Mouse (Mus musculus) kidney, adult 9 months (tissue): ENCODE measurements around the gene Mrpl35.

Experiments
- DNase-seq: peaks from one replicate; pipeline ENCODE4 v3.0.0; 2022

Mrpl35 gene

DNA sequence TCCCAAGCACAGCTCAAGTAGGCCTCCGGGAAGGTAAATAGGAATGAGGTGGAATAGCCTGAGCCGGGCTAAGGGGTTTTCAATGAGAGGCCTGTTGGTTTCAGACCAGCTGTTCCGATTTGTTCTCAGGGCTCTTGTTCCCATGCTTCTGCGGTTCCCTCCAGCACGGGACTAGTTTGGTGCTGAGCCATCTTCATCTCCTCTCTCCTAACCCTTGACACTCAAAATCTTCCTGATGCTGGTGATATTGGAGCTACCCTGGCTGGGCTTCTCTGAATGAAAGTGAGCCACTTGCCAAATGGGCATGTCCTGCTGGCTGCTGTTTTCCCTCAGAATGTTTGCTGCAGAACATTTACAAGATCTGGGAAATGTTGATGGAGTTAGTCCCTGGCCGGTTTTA is 35.0 kb downstream of the Mrpl35 start:
- no peak for DNase-seq

DNA sequence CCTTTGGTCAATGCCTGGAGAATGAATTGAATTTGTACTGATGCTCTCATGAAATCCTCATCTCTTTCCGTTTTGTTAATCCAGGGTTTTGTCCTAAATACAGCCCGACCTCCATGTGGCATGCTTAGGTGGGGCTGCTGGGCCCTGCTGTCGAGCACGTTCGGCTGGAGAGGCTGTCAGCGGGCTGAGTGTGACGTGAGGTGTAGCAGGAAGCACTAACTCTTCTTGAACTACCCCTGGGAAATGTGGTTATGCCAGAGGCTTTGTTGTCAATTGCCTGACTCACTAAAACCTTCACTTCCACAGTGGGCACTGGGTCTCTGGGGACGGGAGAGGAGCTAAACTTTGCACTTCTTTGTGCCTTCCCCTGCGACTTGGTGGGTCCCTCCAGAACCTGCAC is 38.4 kb downstream of the Mrpl35 start:
- no peak for DNase-seq

DNA sequence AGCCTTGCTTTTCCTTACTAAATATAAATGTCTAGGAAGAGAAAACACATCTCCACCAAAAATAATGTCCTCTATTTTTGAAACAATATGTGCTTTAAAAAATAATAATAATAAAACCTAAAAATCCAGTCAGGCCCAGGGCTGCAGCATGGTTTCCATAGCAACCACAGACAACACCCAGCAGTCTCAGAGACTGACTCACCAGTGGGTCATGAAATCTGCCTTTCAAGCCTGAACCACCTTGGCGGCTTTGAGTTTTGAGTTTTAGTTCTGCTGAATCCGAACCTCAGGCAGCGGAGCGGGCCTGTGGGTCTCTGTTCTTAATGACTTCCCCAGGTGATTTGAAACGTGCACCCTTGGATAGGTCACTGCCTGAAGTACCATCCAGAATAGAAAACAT is 43.6 kb downstream of the Mrpl35 start:
- DNase-seq, result no peak

DNA sequence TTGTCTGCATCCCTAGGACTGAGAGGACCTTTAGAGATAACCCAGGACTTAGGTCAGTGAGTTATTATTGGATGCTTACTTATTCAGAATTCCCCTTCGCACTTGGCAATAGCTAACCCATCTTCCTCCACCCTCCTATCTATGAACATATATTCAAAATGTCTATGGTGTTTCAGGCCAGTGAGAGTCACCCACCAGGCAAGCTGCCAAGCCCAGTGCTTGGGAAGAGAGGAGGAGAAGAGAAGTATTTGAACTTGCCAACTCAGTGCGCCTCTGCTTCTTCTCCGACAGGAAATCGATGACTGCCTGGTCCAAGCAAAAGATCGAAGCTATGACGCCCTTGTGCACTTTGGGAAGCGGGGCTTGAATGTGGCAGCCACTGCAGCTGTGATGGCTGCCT is 46.3 kb downstream of the Mrpl35 start:
- DNase-seq, result no peak

DNA sequence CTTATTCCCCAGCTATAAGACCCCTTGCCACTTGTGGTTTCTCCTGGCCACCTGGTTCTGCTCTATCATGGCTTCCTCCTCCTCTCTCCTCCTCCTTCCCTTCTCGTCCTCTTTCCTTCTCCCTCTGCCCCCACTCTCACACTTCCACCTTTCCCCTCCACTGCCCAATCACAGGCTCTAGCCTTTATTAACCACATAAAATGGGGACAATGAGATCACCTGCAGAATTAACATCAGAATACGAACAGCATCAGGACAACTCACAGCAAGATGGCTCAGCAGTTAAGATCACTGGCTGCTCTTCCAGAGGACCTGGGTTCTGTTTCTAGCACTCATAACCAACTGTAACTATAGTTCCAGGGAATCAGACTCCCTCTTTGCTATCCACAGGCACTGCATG is 46.9 kb downstream of the Mrpl35 start:
- no peak for DNase-seq

DNA sequence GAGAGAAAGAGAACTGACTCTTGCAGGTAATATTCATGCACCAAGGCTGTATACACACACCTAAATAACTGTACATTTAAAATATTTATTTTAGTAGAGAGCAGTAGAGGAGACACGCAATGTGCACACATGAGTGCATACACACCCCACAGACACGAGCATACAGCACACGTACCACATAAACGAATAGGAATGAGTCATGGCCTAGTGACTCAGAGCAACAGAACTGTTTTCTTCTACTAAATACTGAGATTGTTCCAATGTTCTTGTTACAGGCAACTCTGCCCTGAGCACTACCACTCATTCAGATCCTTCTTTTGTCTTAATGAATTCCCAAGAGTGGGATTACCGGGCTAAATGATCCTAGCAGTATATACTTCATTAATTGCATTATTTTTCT is 48.8 kb downstream of the Mrpl35 start:
- no peak for DNase-seq

DNA sequence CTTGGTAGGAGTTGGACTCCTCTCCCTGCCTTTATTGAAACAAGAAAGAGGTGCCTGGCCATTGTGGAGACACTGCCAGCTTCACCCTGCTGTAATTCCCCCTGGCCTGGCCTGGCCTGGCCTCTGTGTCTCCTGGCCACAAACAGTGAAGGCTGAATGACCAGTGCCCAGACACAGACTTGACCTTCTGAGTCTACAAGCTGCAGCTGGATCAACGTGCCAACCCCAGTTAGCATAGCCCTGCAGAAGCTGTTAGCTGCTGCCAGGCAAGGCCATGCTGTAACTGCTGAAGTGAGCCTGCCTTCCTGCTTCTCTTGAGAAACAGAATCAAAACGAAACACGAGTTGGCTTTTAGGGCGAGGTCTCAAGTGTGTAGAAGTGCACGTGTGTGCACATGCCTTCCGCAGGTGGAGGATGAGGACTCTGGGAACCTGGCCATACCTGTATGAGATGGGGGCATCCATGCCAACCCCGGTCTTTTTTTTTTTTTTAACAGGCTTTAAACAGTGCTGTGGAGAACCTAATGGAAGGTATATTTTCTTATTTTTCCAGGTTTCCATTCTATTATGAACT is 54.0 kb downstream of the Mrpl35 start:
- DNase-seq, result no peak

DNA sequence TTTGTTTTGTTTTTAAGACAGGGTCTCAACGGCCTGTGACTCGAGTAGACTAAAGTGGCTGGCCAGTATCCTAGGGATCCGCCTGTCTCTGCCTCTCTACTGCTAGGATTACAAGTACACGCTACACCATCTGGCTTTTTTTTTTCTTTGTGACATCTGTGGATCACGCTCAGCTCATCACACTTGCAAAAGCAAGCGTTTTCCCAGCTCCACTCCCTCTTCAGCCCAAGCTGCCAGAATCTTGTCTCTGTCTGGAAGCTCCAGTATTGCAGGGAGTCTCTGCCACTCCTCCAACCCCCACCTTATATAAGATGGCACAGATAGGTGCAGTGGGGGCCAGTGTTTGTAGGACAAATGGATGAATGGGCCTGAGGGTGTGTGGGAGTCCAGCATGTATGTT is 54.6 kb downstream of the Mrpl35 start:
- DNase-seq, result no peak

DNA sequence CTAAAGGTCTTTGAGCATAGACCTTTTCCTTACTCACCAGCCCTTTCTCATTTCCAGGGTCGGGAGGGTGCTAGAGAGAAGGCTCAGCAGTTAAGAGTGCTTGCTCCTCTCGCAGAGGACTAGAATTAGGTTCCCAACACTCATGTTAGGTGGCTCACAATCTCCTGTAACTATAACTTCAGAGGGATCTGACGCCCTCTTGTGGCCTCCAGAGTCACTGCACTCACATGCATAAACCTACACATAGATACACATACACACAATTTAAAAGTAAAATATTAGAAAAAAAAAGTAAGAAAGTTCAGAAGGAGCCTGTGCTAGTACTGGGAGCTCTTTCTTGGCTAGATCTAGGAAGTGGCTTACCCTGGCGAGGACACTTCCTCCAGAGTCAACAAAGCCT is 55.5 kb downstream of the Mrpl35 start:
- no peak for DNase-seq

DNA sequence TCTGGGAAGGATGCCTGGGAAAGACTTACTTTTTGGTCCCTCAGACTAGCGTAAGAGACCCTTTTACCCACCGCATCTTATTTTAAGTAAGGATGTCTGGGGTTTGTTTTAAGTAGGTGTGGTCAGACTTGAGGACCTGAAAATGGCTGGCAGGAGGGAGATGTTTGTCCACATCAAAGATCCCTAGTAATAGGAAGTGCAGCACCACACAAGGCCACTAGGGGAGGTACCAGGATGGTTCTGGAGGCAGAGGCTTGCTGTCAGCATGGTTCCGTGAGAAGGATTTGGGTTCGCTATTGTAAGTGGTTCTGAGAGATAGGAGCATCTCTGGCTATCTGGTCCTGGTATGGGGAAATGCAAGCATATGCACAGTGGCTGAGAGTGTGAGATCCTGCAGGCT is 55.9 kb downstream of the Mrpl35 start:
- DNase-seq, result no peak

DNA sequence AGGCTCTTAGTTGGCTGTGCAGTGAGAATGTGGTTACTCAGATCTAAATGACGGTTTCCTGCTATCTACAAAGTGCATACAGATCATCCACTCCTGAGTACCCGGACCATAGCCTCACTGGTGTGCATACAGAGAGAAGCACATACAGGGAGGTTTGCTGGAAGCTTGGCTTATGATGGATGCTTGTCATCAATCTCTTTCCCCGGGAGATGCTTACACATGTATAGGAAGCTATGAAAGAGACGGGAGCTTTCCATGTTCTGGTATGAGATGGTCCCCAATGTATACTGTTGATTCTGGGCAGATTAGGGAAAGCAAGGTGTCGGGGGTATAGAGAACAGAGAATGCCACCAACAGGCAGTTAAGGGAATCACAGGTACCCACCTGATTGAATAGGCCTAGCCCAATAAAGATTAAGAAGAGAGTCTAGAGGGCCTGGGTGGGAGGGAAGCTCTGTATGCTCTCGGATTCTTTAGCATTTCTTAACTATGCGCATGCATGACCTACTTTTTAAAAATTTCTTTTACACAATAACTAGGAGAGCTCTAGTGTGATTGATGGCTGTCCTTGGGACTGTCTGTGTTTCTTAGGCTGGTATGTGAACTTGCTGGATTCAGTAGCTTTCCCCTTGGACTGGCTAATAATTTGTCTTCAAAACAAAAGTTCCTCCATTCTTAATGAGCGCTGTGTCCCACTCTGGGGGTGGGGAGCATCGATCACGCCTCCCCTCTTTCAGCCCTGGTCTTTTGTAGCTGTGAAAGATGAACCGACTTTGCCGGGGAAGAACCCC is 56.7 kb downstream of the Mrpl35 start:
- DNase-seq, result no peak

DNA sequence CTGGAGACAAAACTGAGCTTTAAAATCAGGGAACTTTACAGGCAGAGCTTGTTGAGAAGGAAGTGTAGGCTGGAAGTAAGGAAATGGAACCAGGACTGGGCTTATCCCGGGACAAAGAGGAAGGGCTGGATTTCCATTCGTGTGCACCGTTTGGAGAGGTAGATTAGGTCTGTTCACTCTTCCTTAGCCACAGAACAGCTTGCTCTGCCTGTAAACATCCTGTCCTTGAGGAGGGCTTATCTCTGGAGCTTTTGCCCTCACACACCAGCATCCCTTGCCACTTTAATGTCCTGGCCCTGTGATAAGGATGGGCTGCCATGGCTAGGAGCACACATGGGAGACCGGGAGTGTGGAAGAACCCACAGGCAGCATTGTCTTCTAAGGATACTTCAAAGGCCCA is 59.0 kb downstream of the Mrpl35 start:
- no peak for DNase-seq
